Mouse (Mus musculus) urinary bladder, adult 18-20 months (tissue): ENCODE results near the gene Cxcr2.

Experiments used
- DNase-seq, 2 experiments: peaks; one replicate each; pipeline ENCODE4 v3.0.0; 2022; ENCODE audit warnings: low spot score in 2 of 2, mixed read lengths in 2 of 2

Cxcr2 gene

GRCm38 (mm10) chr1:74153461-74154184, at the start of gene Cxcr2:
Cxcr2 (plus strand) TSS chr1:74153989.
- no peak for DNase-seq

- DNase-seq, result no peak
Observed at GRCm38 (mm10) chr1:74105660-74106059, 48.1 kb upstream of the Cxcr2 start.

- DNase-seq, result no peak
Observed at GRCm38 (mm10) chr1:74106214-74106613, 47.6 kb upstream of the Cxcr2 start.

- DNase-seq, result no peak
Observed at GRCm38 (mm10) chr1:74107931-74108618, 45.7 kb upstream of the Cxcr2 start.

- no peak for DNase-seq
Observed at GRCm38 (mm10) chr1:74109670-74110069, 44.1 kb upstream of the Cxcr2 start.

GRCm38 (mm10) chr1:74110932-74111695, 42.7 kb upstream of the Cxcr2 start:
- DNase-seq, result no peak

GRCm38 (mm10) chr1:74111696-74112030, 42.1 kb upstream of the Cxcr2 start:
- DNase-seq, result no peak

GRCm38 (mm10) chr1:74113071-74113470, 40.7 kb upstream of the Cxcr2 start:
- DNase-seq, result no peak

GRCm38 (mm10) chr1:74117876-74118275, 35.9 kb upstream of the Cxcr2 start:
- no peak for DNase-seq

GRCm38 (mm10) chr1:74119115-74119514, 34.7 kb upstream of the Cxcr2 start:
- no peak for DNase-seq

GRCm38 (mm10) chr1:74121138-74121537, 32.7 kb upstream of the Cxcr2 start:
- DNase-seq, result no peak

- DNase-seq, result peak; percentile 60
Observed at GRCm38 (mm10) chr1:74121821-74122576, 31.8 kb upstream of the Cxcr2 start.

- DNase-seq, result no peak
Observed at GRCm38 (mm10) chr1:74123215-74123614, 30.6 kb upstream of the Cxcr2 start.

GRCm38 (mm10) chr1:74124021-74124981, 29.5 kb upstream of the Cxcr2 start, which contains the start of gene Tns1:
Tns1 (minus strand) TSS chr1:74124449.
- peak; percentile 25 to 48 for DNase-seq

- peak; percentile 51 to 63 for DNase-seq
Observed at GRCm38 (mm10) chr1:74124991-74125552, 28.7 kb upstream of the Cxcr2 start, which contains the start of gene Rufy4. Rufy4 (plus strand) TSS chr1:74125541.

GRCm38 (mm10) chr1:74130883-74131659, 22.7 kb upstream of the Cxcr2 start:
- DNase-seq, result no peak

- DNase-seq, result no peak
Observed at GRCm38 (mm10) chr1:74132011-74132410, 21.8 kb upstream of the Cxcr2 start.

- no peak for DNase-seq
Observed at GRCm38 (mm10) chr1:74133954-74134353, 19.8 kb upstream of the Cxcr2 start.

- DNase-seq, result no peak
Observed at GRCm38 (mm10) chr1:74135326-74135950, 18.4 kb upstream of the Cxcr2 start.
